Mouse (Mus musculus): ENCODE data around the gene Creb3l1.

- TF ChIP-seq CTCF (conservative IDR thresholded peaks at IDR 0.05; ENCODE audit: insufficient read depth, insufficient read length, low read depth, low read length) (no peak), POLR2A (IDR thresholded peaks at IDR 0.05; ENCODE audit: low read depth, low read length) (no peak)
Observed at GRCm38 (mm10) chr2:92071143-92071542, 46.8 kb upstream of the Creb3l1 start.
